Mouse (Mus musculus): ENCODE measurements around the gene Olfr1461. TPM values are rescaled to one million over a fixed set of nuclear protein-coding genes. Genes with fewer than 3 reads are reported as not detected.

Olfr1461 gene
- polyA plus RNA-seq (2016; fragmentation: Nextera tagmentation; extraction: Ambion mirVana), result not detected in 2 replicates

- no peaks in the 10 kb centered on the region for H3K27me3 ChIP-seq (ENCODE audit: poor library complexity, severe bottlenecking)
- H3K9me3 ChIP-seq, result peaks cover 9% of the 10 kb centered on the region
- H3K36me3 ChIP-seq (replicated peaks), result no peaks in the 10 kb centered on the region
- no peaks in the 10 kb centered on the region for H3K4me1 ChIP-seq
- 51% methylated on average over 1 of the region's 1 CpGs for WGBS
- H3K4me3 ChIP-seq, result no peak within 1 kb of the TSS
- DNase-seq (ENCODE audit: extremely low spot score, low spot score), result no peak
- H3K27ac ChIP-seq, result no peak within 1 kb of the TSS
Measured at GRCm38 (mm10) chr19:13162700-13163099, at the start of gene Olfr1461. Olfr1461 (plus strand) TSS chr19:13163000.

DNA sequence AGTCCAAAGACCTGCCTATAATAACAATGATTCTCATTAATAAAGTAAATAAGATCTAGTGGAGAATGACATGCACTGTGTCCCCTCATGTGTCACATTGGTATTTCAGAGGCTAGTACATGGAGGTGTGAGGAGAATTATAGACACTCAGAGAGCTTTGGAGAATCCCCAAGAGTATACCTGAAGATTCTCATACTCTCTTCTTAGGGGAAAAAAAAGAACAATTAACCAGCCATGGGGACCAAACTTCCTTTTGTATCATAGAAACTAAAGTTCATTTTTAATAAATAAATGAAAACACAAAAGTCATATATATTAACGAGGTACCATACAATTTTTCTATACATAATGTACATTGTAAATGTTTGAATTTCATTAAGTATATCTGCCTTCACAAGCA is 13.4 kb upstream of the Olfr1461 start, which contains the start of gene Olfr1459:
TSS of gene Olfr1459 (minus strand) at position 101 of the 400 bp plus-strand sequence.
- H3K36me3 ChIP-seq (replicated peaks), result no peaks in the 10 kb centered on the region
- peaks cover 38% of the 10 kb centered on the region for H3K9me3 ChIP-seq
- H3K4me1 ChIP-seq, result no peaks in the 10 kb centered on the region
- H3K27me3 ChIP-seq (ENCODE audit: poor library complexity, severe bottlenecking), result no peaks in the 10 kb centered on the region
- no peak within 1 kb of the TSS for H3K27ac ChIP-seq
- H3K4me3 ChIP-seq, result no peak within 1 kb of the TSS
- WGBS, result 79% methylated on average over 1 of the region's 1 CpGs
- DNase-seq (ENCODE audit: extremely low spot score, low spot score), result no peak

DNA sequence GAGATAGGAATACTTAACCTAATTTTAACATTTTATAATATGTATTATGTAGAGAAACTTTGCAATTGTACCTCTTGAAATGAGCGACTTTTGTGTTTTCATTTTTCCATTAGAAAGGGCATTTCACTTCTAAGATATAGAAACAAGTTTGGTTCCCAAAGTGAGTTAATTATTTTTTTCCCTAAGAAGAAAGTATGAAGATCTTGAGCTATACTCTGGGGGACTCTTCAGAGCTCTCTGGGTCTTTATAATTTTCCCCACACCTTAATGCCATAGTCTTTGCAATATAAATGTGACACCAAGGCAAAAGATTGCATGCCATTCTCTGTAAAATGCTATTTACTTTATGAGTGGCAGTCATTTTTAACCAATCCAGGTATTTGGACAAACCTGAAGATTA is 22.6 kb downstream of the Olfr1461 start, which contains the start of gene Olfr1462:
TSS of gene Olfr1462 (plus strand) at position 301 of the 400 bp plus-strand sequence.
- no peak within 1 kb of the TSS for H3K27ac ChIP-seq
- DNase-seq (ENCODE audit: extremely low spot score, low spot score), result no peak
- H3K36me3 ChIP-seq (replicated peaks), result no peaks in the 10 kb centered on the region
- no peaks in the 10 kb centered on the region for H3K4me1 ChIP-seq
- H3K9me3 ChIP-seq, result peaks cover 53% of the 10 kb centered on the region
- 94% methylated on average over 1 of the region's 1 CpGs for WGBS
- no peaks in the 10 kb centered on the region for H3K27me3 ChIP-seq (ENCODE audit: poor library complexity, severe bottlenecking)
- H3K4me3 ChIP-seq, result no peak within 1 kb of the TSS

Other genes with a start within 250 kb of the Olfr1461 start
- not detected in 2 replicates for gene Olfr1448, start 238.6 kb upstream of the Olfr1461 start, polyA plus RNA-seq (2016; fragmentation: Nextera tagmentation; extraction: Ambion mirVana)
- not detected in 2 replicates for gene Olfr1449, start 232.2 kb upstream of the Olfr1461 start, polyA plus RNA-seq (2016; fragmentation: Nextera tagmentation; extraction: Ambion mirVana)
- not detected in 2 replicates for gene Olfr1450, start 212.7 kb upstream of the Olfr1461 start, polyA plus RNA-seq (2016; fragmentation: Nextera tagmentation; extraction: Ambion mirVana)
- not detected in 2 replicates for gene Olfr1451, start 168.0 kb upstream of the Olfr1461 start, polyA plus RNA-seq (2016; fragmentation: Nextera tagmentation; extraction: Ambion mirVana)
- not detected in 2 replicates for gene Olfr1453, start 134.7 kb upstream of the Olfr1461 start, polyA plus RNA-seq (2016; fragmentation: Nextera tagmentation; extraction: Ambion mirVana)
- gene Olfr1454, start 102.4 kb upstream of the Olfr1461 start, polyA plus RNA-seq (2016; fragmentation: Nextera tagmentation; extraction: Ambion mirVana), result not detected in 2 replicates
- not detected in 2 replicates for gene Olfr1457, start 65.1 kb upstream of the Olfr1461 start, polyA plus RNA-seq (2016; fragmentation: Nextera tagmentation; extraction: Ambion mirVana)
- not detected in 2 replicates for gene Olfr1458, start 56.2 kb upstream of the Olfr1461 start, polyA plus RNA-seq (2016; fragmentation: Nextera tagmentation; extraction: Ambion mirVana)
- not detected in 2 replicates for gene Olfr1459, start 13.5 kb upstream of the Olfr1461 start, polyA plus RNA-seq (2016; fragmentation: Nextera tagmentation; extraction: Ambion mirVana)
- gene Olfr1462, start 22.7 kb downstream of the Olfr1461 start, polyA plus RNA-seq (2016; fragmentation: Nextera tagmentation; extraction: Ambion mirVana), result not detected in 2 replicates
- gene Olfr1463, start 68.3 kb downstream of the Olfr1461 start, polyA plus RNA-seq (2016; fragmentation: Nextera tagmentation; extraction: Ambion mirVana), result not detected in 2 replicates
- not detected in 2 replicates for gene Olfr1465, start 152.5 kb downstream of the Olfr1461 start, polyA plus RNA-seq (2016; fragmentation: Nextera tagmentation; extraction: Ambion mirVana)
- gene Olfr1466, start 175.9 kb downstream of the Olfr1461 start, polyA plus RNA-seq (2016; fragmentation: Nextera tagmentation; extraction: Ambion mirVana), result not detected in 2 replicates
- gene Olfr1467, start 199.2 kb downstream of the Olfr1461 start, polyA plus RNA-seq (2016; fragmentation: Nextera tagmentation; extraction: Ambion mirVana), result not detected in 2 replicates
- gene Olfr1469, start 244.8 kb downstream of the Olfr1461 start, polyA plus RNA-seq (2016; fragmentation: Nextera tagmentation; extraction: Ambion mirVana), result not detected in 2 replicates